Mouse (Mus musculus): Measurements from ENCODE around the gene Tifa. TPM values are rescaled to one million over a fixed set of nuclear protein-coding genes. Genes with fewer than 3 reads are reported as not detected.

The Tifa gene
- polyA plus RNA-seq, 1 experiment from 2014 or later = 6.7 TPM

- H3K27ac ChIP-seq (ENCODE audit: low read depth, low read length) = no peak overlapping the region
- H3K36me3 ChIP-seq (ENCODE audit: control insufficient read depth, insufficient read depth, low read length) = no peaks in the 10 kb centered on the region
- H3K9me3 ChIP-seq (replicated peaks; ENCODE audit: control insufficient read depth, low read length) = no peaks in the 10 kb centered on the region
- ATAC-seq (no peak), DNase-seq (ENCODE audit: low spot score) (peak; percentile 57)
- WGBS = 23% methylated on average over 8 of the region's 8 CpGs
- no peaks in the 10 kb centered on the region for H3K27me3 ChIP-seq (replicated peaks; ENCODE audit: control insufficient read depth, insufficient read depth, low read length)
- no peak overlapping the region for H3K9ac ChIP-seq (ENCODE audit: low read length)
- no peak overlapping the region for H3K4me3 ChIP-seq (ENCODE audit: low read depth, low read length)
- H3K4me1 ChIP-seq (ENCODE audit: control insufficient read depth, insufficient read depth, low read length) = peaks cover 2% of the 10 kb centered on the region; the same call in 1 of the 2 replicates
- no peak overlapping the region for H3K4me2 ChIP-seq (ENCODE audit: low read length)
Observed at GRCm38 (mm10) chr3:127841926-127842325, 52.3 kb downstream of the Tifa start.

DNA sequence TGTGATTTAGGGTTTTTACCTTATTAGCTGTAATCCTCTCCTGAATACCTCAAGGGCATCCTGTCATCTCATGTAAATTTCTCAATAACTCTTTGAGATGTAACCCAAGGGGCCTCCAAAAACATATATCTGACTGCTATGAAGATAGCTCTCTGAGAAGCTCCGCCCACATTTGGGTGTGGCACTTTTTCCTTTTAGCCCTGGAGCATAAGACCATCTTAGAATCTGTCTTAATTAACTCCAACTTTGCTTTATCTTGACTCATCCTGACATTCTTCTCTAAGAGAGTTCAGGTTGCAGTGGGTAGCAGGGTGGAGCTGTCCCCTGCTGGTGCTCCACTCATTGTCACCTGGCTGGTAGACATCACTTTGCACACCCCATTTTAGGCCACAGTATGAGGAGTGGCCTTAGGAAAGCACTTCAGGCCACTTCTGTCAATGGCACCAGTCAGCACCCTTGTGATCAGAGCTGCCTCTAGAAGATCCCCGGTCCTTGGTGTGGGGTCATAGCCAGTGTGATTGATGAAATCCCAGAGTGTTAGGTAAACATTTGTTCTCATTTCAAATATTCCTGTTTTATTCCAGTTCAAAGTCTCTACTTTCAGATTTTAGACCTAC is 53.8 kb downstream of the Tifa start:
- no peak for DNase-seq (ENCODE audit: low spot score)
- no peak overlapping the region for H3K4me2 ChIP-seq (ENCODE audit: low read length)
- WGBS = 91% methylated on average over 2 of the region's 2 CpGs

GRCm38 (mm10) chr3:127843941-127844327 is 54.3 kb downstream of the Tifa start:
- ATAC-seq (no peak), DNase-seq (ENCODE audit: low spot score) (no peak)
- H3K9me3 ChIP-seq (replicated peaks; ENCODE audit: control insufficient read depth, low read length) = no peaks in the 10 kb centered on the region
- H3K4me3 ChIP-seq (ENCODE audit: low read depth, low read length) = no peak overlapping the region
- no peak overlapping the region for H3K4me2 ChIP-seq (ENCODE audit: low read length)
- no peaks in the 10 kb centered on the region for H3K36me3 ChIP-seq (ENCODE audit: control insufficient read depth, insufficient read depth, low read length)
- H3K9ac ChIP-seq (ENCODE audit: low read length) = no peak overlapping the region
- H3K27me3 ChIP-seq (replicated peaks; ENCODE audit: control insufficient read depth, insufficient read depth, low read length) = no peaks in the 10 kb centered on the region
- WGBS = 87% methylated on average over 5 of the region's 5 CpGs
- peaks cover 2% of the 10 kb centered on the region; the same call in 1 of the 2 replicates for H3K4me1 ChIP-seq (ENCODE audit: control insufficient read depth, insufficient read depth, low read length)
- H3K27ac ChIP-seq (ENCODE audit: low read depth, low read length) = no peak overlapping the region

More for the DNA sequence above, 53.8 kb downstream of the Tifa start:
- H3K9ac ChIP-seq (ENCODE audit: low read length) = no peak overlapping the region
- H3K9me3 ChIP-seq (replicated peaks; ENCODE audit: control insufficient read depth, low read length) = no peaks in the 10 kb centered on the region
- H3K36me3 ChIP-seq (ENCODE audit: control insufficient read depth, insufficient read depth, low read length) = no peaks in the 10 kb centered on the region
- no peaks in the 10 kb centered on the region for H3K27me3 ChIP-seq (replicated peaks; ENCODE audit: control insufficient read depth, insufficient read depth, low read length)
- no peak overlapping the region for H3K27ac ChIP-seq (ENCODE audit: low read depth, low read length)
- H3K4me1 ChIP-seq (ENCODE audit: control insufficient read depth, insufficient read depth, low read length) = peaks cover 2% of the 10 kb centered on the region; the same call in 1 of the 2 replicates
- ATAC-seq = no peak
- H3K4me3 ChIP-seq (ENCODE audit: low read depth, low read length) = no peak overlapping the region

DNA sequence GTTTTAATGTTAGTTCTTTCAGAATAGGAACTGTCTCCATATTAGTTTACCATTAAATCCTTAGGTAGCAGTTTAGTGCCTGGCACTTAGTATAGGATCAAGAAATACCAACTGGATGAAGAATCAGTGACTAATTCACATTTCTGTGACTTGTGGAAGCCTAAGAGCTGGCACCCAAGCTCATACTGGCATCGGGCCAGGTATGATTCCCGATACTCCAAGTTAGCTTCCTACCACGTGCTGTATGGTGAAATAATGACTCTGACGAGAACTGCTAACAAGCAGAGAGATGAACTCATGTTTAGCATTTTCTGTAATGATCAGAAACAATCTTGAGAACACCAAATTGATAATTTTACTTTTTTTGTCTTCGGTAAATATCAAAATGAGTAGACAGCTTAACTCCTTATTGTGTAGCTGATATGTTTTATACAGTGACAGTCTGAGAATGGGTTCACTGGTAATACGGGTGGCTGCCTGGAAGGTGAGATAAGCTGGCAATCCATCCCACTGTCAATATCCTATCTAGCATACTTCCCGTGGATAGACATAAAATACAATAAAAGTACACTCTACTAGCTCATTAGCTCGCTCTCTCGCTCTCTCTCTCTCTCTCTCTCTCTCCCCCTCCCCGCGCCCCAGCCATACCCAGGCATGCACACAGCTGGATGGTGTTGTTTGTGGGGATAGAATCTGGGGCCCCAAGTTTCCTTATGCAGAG is 58.6 kb downstream of the Tifa start:
- 75% methylated on average over 11 of the region's 11 CpGs for WGBS
- DNase-seq (ENCODE audit: low spot score) = peak; percentile 65
- no peak overlapping the region for H3K9ac ChIP-seq (ENCODE audit: low read length)

GRCm38 (mm10) chr3:127849922-127850321 is 60.3 kb downstream of the Tifa start:
- no peaks in the 10 kb centered on the region for H3K9me3 ChIP-seq (replicated peaks; ENCODE audit: control insufficient read depth, low read length)
- H3K4me2 ChIP-seq (ENCODE audit: low read length) = no peak overlapping the region
- H3K27me3 ChIP-seq (replicated peaks; ENCODE audit: control insufficient read depth, insufficient read depth, low read length) = no peaks in the 10 kb centered on the region
- H3K27ac ChIP-seq (ENCODE audit: low read depth, low read length) = no peak overlapping the region
- peaks cover 6% of the 10 kb centered on the region for H3K4me1 ChIP-seq (ENCODE audit: control insufficient read depth, insufficient read depth, low read length)
- H3K9ac ChIP-seq (ENCODE audit: low read length) = no peak overlapping the region
- no peak overlapping the region for H3K4me3 ChIP-seq (ENCODE audit: low read depth, low read length)
- no peak for ATAC-seq
- WGBS = 85% methylated on average over 5 of the region's 5 CpGs
- no peaks in the 10 kb centered on the region for H3K36me3 ChIP-seq (ENCODE audit: control insufficient read depth, insufficient read depth, low read length)
- no peak for DNase-seq (ENCODE audit: low spot score)

More for the DNA sequence above, 58.6 kb downstream of the Tifa start:
- no peak overlapping the region for H3K4me3 ChIP-seq (ENCODE audit: low read depth, low read length)
- H3K27me3 ChIP-seq (replicated peaks; ENCODE audit: control insufficient read depth, insufficient read depth, low read length) = no peaks in the 10 kb centered on the region
- H3K27ac ChIP-seq (ENCODE audit: low read depth, low read length) = no peak overlapping the region
- no peaks in the 10 kb centered on the region for H3K36me3 ChIP-seq (ENCODE audit: control insufficient read depth, insufficient read depth, low read length)
- H3K4me2 ChIP-seq (ENCODE audit: low read length) = no peak overlapping the region
- no peaks in the 10 kb centered on the region for H3K4me1 ChIP-seq (ENCODE audit: control insufficient read depth, insufficient read depth, low read length)
- ATAC-seq = 0 out of 2 replicates have a peak, but pooled peaks have one; percentile 53
- H3K9me3 ChIP-seq (replicated peaks; ENCODE audit: control insufficient read depth, low read length) = no peaks in the 10 kb centered on the region

GRCm38 (mm10) chr3:127850776-127851646 is 61.4 kb downstream of the Tifa start:
- Histone ChIP-seq H3K27me3 (replicated peaks; ENCODE audit: control insufficient read depth, insufficient read depth, low read length) (no peaks in the 10 kb centered on the region), H3K27ac (ENCODE audit: low read depth, low read length) (no peak overlapping the region), H3K4me2 (ENCODE audit: low read length) (no peak overlapping the region), H3K9ac (ENCODE audit: low read length) (no peak overlapping the region), H3K9me3 (replicated peaks; ENCODE audit: control insufficient read depth, low read length) (no peaks in the 10 kb centered on the region), H3K36me3 (ENCODE audit: control insufficient read depth, insufficient read depth, low read length) (no peaks in the 10 kb centered on the region), H3K4me1 (ENCODE audit: control insufficient read depth, insufficient read depth, low read length) (peaks cover 6% of the 10 kb centered on the region), H3K4me3 (ENCODE audit: low read depth, low read length) (no peak overlapping the region)
- WGBS = 46% methylated on average over 9 of the region's 9 CpGs
- no peak for ATAC-seq
- DNase-seq (ENCODE audit: low spot score) = no peak

DNA sequence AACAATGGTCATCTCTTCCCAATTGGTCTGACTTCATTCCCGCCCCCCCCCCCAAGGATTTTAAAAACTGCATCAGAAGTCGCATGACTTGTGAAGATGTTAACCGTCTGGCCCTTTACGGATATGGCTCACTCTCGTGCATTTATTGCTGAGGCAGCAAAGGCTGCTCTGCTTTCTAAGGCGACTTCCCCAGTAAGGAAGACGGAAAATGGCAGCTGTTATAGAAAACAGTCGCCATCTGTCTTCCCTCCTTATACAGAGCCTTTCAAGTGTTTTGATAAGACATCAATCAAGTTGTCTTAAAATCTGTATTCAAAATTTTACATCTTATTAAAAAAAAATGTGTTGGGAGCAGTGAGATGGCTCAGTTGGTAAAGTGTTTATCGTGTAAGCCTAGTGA is 63.1 kb downstream of the Tifa start:
- peak overlapping the region; percentile 36; the same call in 1 of the 2 replicates for H3K27ac ChIP-seq (ENCODE audit: low read depth, low read length)
- H3K27me3 ChIP-seq (replicated peaks; ENCODE audit: control insufficient read depth, insufficient read depth, low read length) = no peaks in the 10 kb centered on the region
- H3K36me3 ChIP-seq (ENCODE audit: control insufficient read depth, insufficient read depth, low read length) = no peaks in the 10 kb centered on the region
- no peak overlapping the region for H3K9ac ChIP-seq (ENCODE audit: low read length)
- no peaks in the 10 kb centered on the region for H3K9me3 ChIP-seq (replicated peaks; ENCODE audit: control insufficient read depth, low read length)
- WGBS = 70% methylated on average over 9 of the region's 9 CpGs
- H3K4me3 ChIP-seq (ENCODE audit: low read depth, low read length) = no peak overlapping the region
- H3K4me1 ChIP-seq (ENCODE audit: control insufficient read depth, insufficient read depth, low read length) = peaks cover 6% of the 10 kb centered on the region
- DNase-seq (ENCODE audit: low spot score) = peak; percentile 80
- peak; percentile 74; the same call in 1 of the 2 replicates for ATAC-seq
- no peak overlapping the region for H3K4me2 ChIP-seq (ENCODE audit: low read length)

DNA sequence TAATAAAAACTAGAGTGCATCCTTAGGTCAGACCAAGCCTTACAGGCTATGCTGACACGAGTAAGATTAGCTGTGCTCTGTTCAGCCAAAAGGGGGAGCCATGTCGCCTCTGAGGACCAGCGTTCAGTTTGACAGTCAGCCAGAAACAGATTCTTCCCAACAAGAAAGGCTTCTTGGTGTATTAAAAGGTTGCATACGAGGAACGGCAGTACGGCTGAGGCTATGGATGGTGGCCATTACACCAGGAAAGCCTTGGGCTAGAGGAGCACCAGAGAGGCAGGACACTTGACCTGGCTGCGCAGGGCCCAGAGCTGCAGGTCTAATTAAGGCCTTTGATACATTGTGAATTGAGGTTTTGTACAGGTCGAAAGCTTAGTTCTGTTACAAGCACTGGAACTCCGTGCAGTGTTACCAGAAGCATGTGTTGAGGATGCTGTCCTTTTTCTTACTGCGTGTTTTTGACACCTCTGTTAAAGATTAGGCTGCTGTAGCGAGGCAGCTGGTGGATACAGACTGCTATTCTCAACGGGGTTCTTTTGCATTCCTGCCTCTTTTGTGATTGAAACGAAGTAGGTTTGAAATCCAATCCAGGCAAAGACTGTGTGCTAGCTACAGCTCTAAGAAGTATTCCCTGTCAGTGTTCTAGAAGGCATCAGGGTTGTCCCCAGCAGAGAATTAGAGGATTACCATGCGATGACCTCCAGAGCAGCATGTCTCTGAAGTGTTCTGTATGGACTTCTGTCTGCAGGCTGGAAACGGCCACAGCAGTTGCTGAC is 64.0 kb downstream of the Tifa start:
- no peaks in the 10 kb centered on the region for H3K36me3 ChIP-seq (ENCODE audit: control insufficient read depth, insufficient read depth, low read length)
- peak overlapping the region; percentile 38 for H3K4me2 ChIP-seq (ENCODE audit: low read length)
- DNase-seq (ENCODE audit: low spot score) (peak; percentile 93), ATAC-seq (peak; percentile 85)
- no peaks in the 10 kb centered on the region for H3K27me3 ChIP-seq (replicated peaks; ENCODE audit: control insufficient read depth, insufficient read depth, low read length)
- H3K4me1 ChIP-seq (ENCODE audit: control insufficient read depth, insufficient read depth, low read length) = peaks cover 6% of the 10 kb centered on the region
- no peak overlapping the region for H3K4me3 ChIP-seq (ENCODE audit: low read depth, low read length)
- WGBS = 7% methylated on average over 15 of the region's 15 CpGs
- no peaks in the 10 kb centered on the region for H3K9me3 ChIP-seq (replicated peaks; ENCODE audit: control insufficient read depth, low read length)
- peak overlapping the region; percentile 59 for H3K27ac ChIP-seq (ENCODE audit: low read depth, low read length)
- H3K9ac ChIP-seq (ENCODE audit: low read length) = no peak overlapping the region
